8 mouse cellular contexts compared by ENCODE assay signal in genomic region chr11:58948542-58949479, GRCm38 (mm10). TPM values are rescaled to one million over a fixed set of nuclear protein-coding genes. Genes with fewer than 3 reads are reported as not detected.
DNase-seq lines count a peak whose midpoint lies in the region; ATAC-seq lines count a peak whose summit lies in the region.

Gene Hist3h2ba, plus strand, starts transcription at chr11:58948920.

- 0 out of 2 replicates have a peak, but pooled peaks cover 8% of the 10 kb centered on the region for H3K4me1 ChIP-seq in kidney, embryonic 14.5 days (ENCODE audit: control insufficient read depth, insufficient read depth, low read length)
- peaks cover 24% of the 10 kb centered on the region; the same call in 1 of the 2 replicates for H3K4me1 ChIP-seq in limb, embryonic 13.5 days
- peaks cover 32% of the 10 kb centered on the region for H3K4me1 ChIP-seq in midbrain, embryonic 15.5 days

- peak within 1 kb of the TSS; percentile 65 for H3K4me2 ChIP-seq in kidney, embryonic 14.5 days (replicated peaks; ENCODE audit: low read depth, low read length)
- H3K4me2 ChIP-seq in limb, embryonic 13.5 days (replicated peaks) = peak within 1 kb of the TSS; percentile 71
- peak within 1 kb of the TSS; percentile 63 for H3K4me2 ChIP-seq in midbrain, embryonic 15.5 days

- ATAC-seq in kidney, embryonic 14.5 days (ENCODE audit: low FRiP score, low TSS enrichment) = peak; percentile 92
- ATAC-seq in limb, embryonic 13.5 days (ENCODE audit: low FRiP score, low read depth) = peak; percentile 90
- ATAC-seq in midbrain, embryonic 15.5 days (replicated peaks) = peak; percentile 93

- H3K36me3 ChIP-seq in kidney, embryonic 14.5 days (ENCODE audit: control insufficient read depth, insufficient read depth, low read length) = no peaks in the 10 kb centered on the region
- H3K36me3 ChIP-seq in limb, embryonic 13.5 days = no peaks in the 10 kb centered on the region
- no peaks in the 10 kb centered on the region for H3K36me3 ChIP-seq in midbrain, embryonic 15.5 days (replicated peaks)

- peak; percentile 34 for DNase-seq in gastrocnemius, postnatal 10 days
- no peak for DNase-seq in gastrocnemius, adult 8-10 months (ENCODE audit: low spot score in 2 of 2)
- DNase-seq in embryo, embryonic 10.5 days (ENCODE audit: low spot score) = peak; percentile 92
- peak; percentile 69 to 86 for DNase-seq in heart, adult 9 months (ENCODE audit: low spot score in 2 of 2)
- peak; percentile 56 to 57 for DNase-seq in spleen, postnatal 14 days (ENCODE audit: low spot score in 2 of 2)

- H3K9ac ChIP-seq in kidney, embryonic 14.5 days (ENCODE audit: low read depth, low read length) = peak within 1 kb of the TSS; percentile 63
- H3K9ac ChIP-seq in limb, embryonic 13.5 days = peak within 1 kb of the TSS; percentile 75
- H3K9ac ChIP-seq in midbrain, embryonic 15.5 days = peak within 1 kb of the TSS; percentile 95

- peak within 1 kb of the TSS; percentile 44 for H3K4me3 ChIP-seq in kidney, embryonic 14.5 days (ENCODE audit: low read length)
- peak within 1 kb of the TSS; percentile 52 for H3K4me3 ChIP-seq in limb, embryonic 13.5 days
- peak within 1 kb of the TSS; percentile 69 for H3K4me3 ChIP-seq in midbrain, embryonic 15.5 days

- peak within 1 kb of the TSS; percentile 94 for H3K27ac ChIP-seq in kidney, embryonic 14.5 days (ENCODE audit: low read depth, low read length)
- H3K27ac ChIP-seq in limb, embryonic 13.5 days = peak within 1 kb of the TSS; percentile 92
- peak within 1 kb of the TSS; percentile 97 for H3K27ac ChIP-seq in midbrain, embryonic 15.5 days

- WGBS in kidney, embryonic 14.5 days = under 1% methylated on average over 48 of the region's 48 CpGs
- WGBS in limb, embryonic 13.5 days = under 1% methylated on average over 48 of the region's 48 CpGs
- under 1% methylated on average over 48 of the region's 48 CpGs for WGBS in midbrain, embryonic 15.5 days

- H3K9me3 ChIP-seq in kidney, embryonic 14.5 days (ENCODE audit: control insufficient read depth, low read length) = no peaks in the 10 kb centered on the region
- H3K9me3 ChIP-seq in limb, embryonic 13.5 days = no peaks in the 10 kb centered on the region
- H3K9me3 ChIP-seq in midbrain, embryonic 15.5 days = no peaks in the 10 kb centered on the region

- H3K27me3 ChIP-seq in kidney, embryonic 14.5 days (ENCODE audit: control insufficient read depth, insufficient read depth, low read length) = 0 out of 2 replicates have a peak, but pooled peaks cover 3% of the 10 kb centered on the region
- H3K27me3 ChIP-seq in limb, embryonic 13.5 days = peaks cover 48% of the 10 kb centered on the region
- H3K27me3 ChIP-seq in midbrain, embryonic 15.5 days (replicated peaks) = no peaks in the 10 kb centered on the region

RNA-seq across cellular contexts. Expression of gene Hist3h2ba, which starts in this region (rescaled TPM):
- 1 to 10 TPM; 7.3 to 8.0 TPM for total RNA-seq in gastrocnemius, postnatal 10 days (2021)
- 1 to 10 TPM in 1 of 4 experiments, under 1 TPM in 1, not detected in 2; 0.52 to 1.2 TPM for total RNA-seq in gastrocnemius, adult 8-10 months (2022)
- polyA plus RNA-seq in kidney, embryonic 14.5 days (2014; fragmentation: Nextera tagmentation; extraction: Ambion mirVana) = 29.9 and 146 TPM in 2 replicates
- polyA plus RNA-seq in limb, embryonic 13.5 days (2015; fragmentation: Nextera tagmentation; extraction: Ambion mirVana) = 35.8 and 40.7 TPM in 2 replicates
- polyA plus RNA-seq in midbrain, embryonic 15.5 days (2015; fragmentation: Nextera tagmentation; extraction: Ambion mirVana) = 311 and 338 TPM in 2 replicates

Comparison
In these comparisons a context has a peak if more than half of its experiments do, and no peak if none do; other contexts are left out.
1. DNase-seq: peak in gastrocnemius, postnatal 10 days (single experiment), embryo, embryonic 10.5 days (single experiment), heart, adult 9 months (2 of 2) and spleen, postnatal 14 days (2 of 2); none in gastrocnemius, adult 8-10 months (0 of 2).
2. Peak in every context shown above with its lines, with median percentiles within 50 percentile points of each other: ATAC-seq, H3K27ac ChIP-seq, H3K4me2 ChIP-seq, H3K4me3 ChIP-seq and H3K9ac ChIP-seq.